Mouse (Mus musculus): ENCODE measurements around the gene Tbcc.

DNA sequence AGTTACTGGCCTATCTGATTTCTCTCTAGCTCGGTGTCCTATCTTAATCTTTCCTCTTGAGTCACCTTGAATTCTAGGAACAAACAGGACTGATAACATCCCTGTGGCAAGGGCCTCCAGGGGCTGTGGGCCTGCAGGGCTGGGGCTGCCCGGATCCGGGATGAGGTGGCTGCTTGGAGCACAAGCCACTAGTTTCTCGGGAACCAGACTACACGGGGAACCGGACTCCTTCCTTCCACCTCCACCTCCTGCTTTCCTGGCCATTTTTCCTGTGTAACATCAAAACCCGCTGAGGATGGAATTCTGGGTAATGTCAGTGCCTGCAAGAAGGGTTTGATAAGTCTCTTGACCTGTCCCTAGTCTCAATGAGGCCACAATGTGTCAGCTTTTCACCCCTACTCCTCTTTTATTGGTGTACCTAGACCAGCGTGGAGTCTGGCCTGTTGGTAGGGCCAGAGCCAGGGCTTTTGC is 35.8 kb upstream of the Tbcc start:
- TF ChIP-seq CTCF (IDR thresholded peaks at IDR 0.05; ENCODE audit: low read depth): no peak
- TF ChIP-seq EP300 (IDR thresholded peaks at IDR 0.05; ENCODE audit: low read depth): no peak

All from heart, postnatal 0 days (tissue).